Mouse (Mus musculus) myocyte (in vitro differentiated cells): ENCODE measurements around the gene Amer2.

ENCODE experiments used
- CEBPB ChIP-seq: IDR thresholded peaks from 2 replicates; pipeline ENCODE4 v1.6.1; 2011; ENCODE audit warnings: mild to moderate bottlenecking, moderate library complexity; ENCODE audit not compliant: poor library complexity, insufficient read depth, severe bottlenecking
- E2F4 ChIP-seq: IDR thresholded peaks from one replicate; pipeline ENCODE4 v1.6.1; 2011; ENCODE audit warnings: mild to moderate bottlenecking, control low read depth, moderate library complexity; ENCODE audit not compliant: insufficient read depth
- MAX ChIP-seq: IDR thresholded peaks from one replicate; pipeline ENCODE4 v1.6.1; 2011; ENCODE audit warnings: low read depth, mild to moderate bottlenecking, control low read depth
- MYOG ChIP-seq, 3 experiments: IDR thresholded peaks; one replicate each; pipeline ENCODE4 v1.6.1; 2011; ENCODE audit warnings: control low read depth in 2 of 3, low read depth in 2 of 3, mild to moderate bottlenecking in 2 of 3; ENCODE audit not compliant: insufficient read length in 2 of 3, control insufficient read depth in 1 of 3, insufficient read depth in 1 of 3
- POLR2A ChIP-seq: IDR thresholded peaks from one replicate; pipeline ENCODE4 v1.6.1; 2011; ENCODE audit warnings: low read depth, mild to moderate bottlenecking, control low read depth, moderate library complexity; ENCODE audit not compliant: insufficient read length
- POLR2AphosphoS2 ChIP-seq: IDR thresholded peaks from one replicate; pipeline ENCODE4 v1.6.1; 2011; ENCODE audit warnings: low read depth, control low read depth; ENCODE audit not compliant: insufficient read length
- TCF12 ChIP-seq: IDR thresholded peaks from one replicate; pipeline ENCODE4 v1.6.1; 2011; ENCODE audit warnings: mild to moderate bottlenecking, control low read depth; ENCODE audit not compliant: poor library complexity, insufficient read depth, severe bottlenecking
- TCF3 ChIP-seq: IDR thresholded peaks from one replicate; pipeline ENCODE4 v1.6.1; 2011; ENCODE audit warnings: low read depth, control low read depth; ENCODE audit not compliant: insufficient read length
- USF1 ChIP-seq: IDR thresholded peaks from one replicate; pipeline ENCODE4 v1.6.1; 2011; ENCODE audit warnings: low read depth, mild to moderate bottlenecking, control low read depth, moderate library complexity

GRCm38 (mm10) chr14:60431515-60431914 lies 58.5 kb downstream of the Amer2 start:
- no peak for TF ChIP-seq POLR2A
- TF ChIP-seq MYOG (IDR thresholded peaks at IDR 0.05; ENCODE audit: control insufficient read depth in 1 of 3, insufficient read depth in 1 of 3, insufficient read length in 2 of 3, low read depth in 2 of 3), result no peak
- TF ChIP-seq USF1, result no peak
- TF ChIP-seq TCF12, result no peak
- no peak for TF ChIP-seq E2F4
- TF ChIP-seq POLR2AphosphoS2, result no peak
- no peak for TF ChIP-seq MAX
- no peak for TF ChIP-seq CEBPB
- TF ChIP-seq TCF3, result no peak
